Mouse (Mus musculus): ENCODE measurements at regions not wholly inside any gene's neighbourhood (a gene's known extent, or its start where the extent isn't known, plus 50 kb on each side); places are given as distances from the start of the nearest gene placed in this dataset.

DNA sequence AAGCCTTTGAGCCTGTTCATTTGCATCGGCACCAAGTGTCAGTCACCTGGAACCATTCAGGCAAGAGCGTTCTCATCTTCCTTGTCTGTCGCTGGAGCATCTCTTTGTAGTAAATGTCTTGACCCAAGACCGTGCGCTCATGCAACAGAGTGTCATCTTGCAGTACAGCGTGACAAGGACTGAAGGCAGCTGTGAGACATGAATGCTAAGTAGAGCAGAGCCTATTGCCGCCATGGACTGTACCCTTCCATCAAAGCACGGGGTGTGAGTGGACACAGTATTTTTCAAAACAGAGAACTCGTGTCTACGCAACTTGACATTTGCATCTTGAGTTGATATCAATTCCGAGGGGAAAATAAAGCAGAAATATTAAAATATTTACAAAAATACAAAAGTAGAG, 287.4 kb upstream of the Gpc5 start:
- Histone ChIP-seq H3K27ac (ENCODE audit: insufficient read depth, low read depth, low read length) (no peak overlapping the region), H3K4me3 (ENCODE audit: low read depth, low read length) (no peak overlapping the region)
- TF ChIP-seq CTCF (IDR thresholded peaks at IDR 0.05; ENCODE audit: extremely low read depth, insufficient read length, insufficient replicate concordance, low read depth, low read length) (no peak), POLR2A (IDR thresholded peaks at IDR 0.05; ENCODE audit: low read depth, low read length) (no peak)

DNA sequence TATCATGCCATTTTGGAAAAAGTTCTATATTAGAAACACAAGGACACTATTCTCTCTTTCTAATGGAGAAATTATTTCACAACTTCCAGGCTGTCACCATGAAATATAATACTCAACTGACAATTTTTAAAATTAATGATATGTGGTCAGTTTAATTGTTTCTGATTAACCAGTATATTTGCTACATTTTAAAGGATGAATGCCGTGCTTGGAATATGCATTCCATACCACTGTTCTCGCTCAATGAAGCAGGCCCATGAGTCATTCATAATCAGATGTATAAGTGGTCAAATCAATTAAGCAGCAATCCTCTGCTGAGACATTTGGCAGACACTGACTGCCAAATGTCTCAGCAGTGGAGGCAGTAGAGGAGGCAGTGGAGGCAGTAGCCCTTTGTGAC, 283.4 kb upstream of the Gpc5 start:
- Histone ChIP-seq H3K27ac (ENCODE audit: insufficient read depth, low read depth, low read length) (no peak overlapping the region), H3K36me3 (ENCODE audit: control insufficient read depth, insufficient read depth, low read length) (no peaks in the 10 kb centered on the region), H3K4me1 (ENCODE audit: control insufficient read depth, insufficient read depth, insufficient read length, low read length) (no peaks in the 10 kb centered on the region), H3K4me3 (ENCODE audit: low read depth, low read length) (no peak overlapping the region), H3K27me3 (ENCODE audit: control insufficient read depth, insufficient read depth, low read length) (no peaks in the 10 kb centered on the region)
- no peak for TF ChIP-seq POLR2A (IDR thresholded peaks at IDR 0.05; ENCODE audit: low read depth, low read length)
- no peak for TF ChIP-seq CTCF (IDR thresholded peaks at IDR 0.05; ENCODE audit: extremely low read depth, insufficient read length, insufficient replicate concordance, low read depth, low read length)
- WGBS = 70% methylated on average over 2 of the region's 2 CpGs

More for the DNA sequence above, 287.4 kb upstream of the Gpc5 start:
- H3K36me3 ChIP-seq (ENCODE audit: control insufficient read depth, insufficient read depth, low read length) = no peaks in the 10 kb centered on the region
- WGBS = 91% methylated on average over 11 of the region's 11 CpGs
- H3K27me3 ChIP-seq (ENCODE audit: control insufficient read depth, insufficient read depth, low read length) = no peaks in the 10 kb centered on the region
- H3K4me1 ChIP-seq (ENCODE audit: control insufficient read depth, insufficient read depth, insufficient read length, low read length) = no peaks in the 10 kb centered on the region

DNA sequence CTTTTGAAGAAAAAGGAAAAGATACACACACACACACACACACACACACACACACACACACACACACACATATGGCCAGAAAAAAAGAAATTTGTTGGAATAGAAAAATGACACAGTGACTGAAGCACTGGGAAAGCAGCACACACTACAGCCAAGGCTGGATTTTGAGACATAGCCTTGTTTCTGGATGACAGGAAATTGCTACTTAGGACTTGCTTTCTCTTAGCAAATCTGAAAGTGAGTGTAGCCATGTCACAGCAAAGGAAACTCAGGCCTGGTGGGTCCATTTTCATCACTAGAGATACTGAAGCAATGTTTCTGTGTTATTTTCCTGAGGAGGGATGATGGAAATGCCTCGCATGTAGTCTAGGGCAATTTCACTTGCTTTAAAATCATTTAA, 271.3 kb upstream of the Gpc5 start:
- TF ChIP-seq CTCF (IDR thresholded peaks at IDR 0.05; ENCODE audit: extremely low read depth, insufficient read length, insufficient replicate concordance, low read depth, low read length) = no peak
- TF ChIP-seq POLR2A (IDR thresholded peaks at IDR 0.05; ENCODE audit: low read depth, low read length) = no peak
- Histone ChIP-seq H3K36me3 (ENCODE audit: control insufficient read depth, insufficient read depth, low read length) (no peaks in the 10 kb centered on the region), H3K4me1 (ENCODE audit: control insufficient read depth, insufficient read depth, insufficient read length, low read length) (no peaks in the 10 kb centered on the region), H3K4me3 (ENCODE audit: low read depth, low read length) (no peak overlapping the region), H3K27me3 (ENCODE audit: control insufficient read depth, insufficient read depth, low read length) (no peaks in the 10 kb centered on the region), H3K27ac (ENCODE audit: insufficient read depth, low read depth, low read length) (no peak overlapping the region)
- 25% methylated on average over 1 of the region's 1 CpGs for WGBS

GRCm38 (mm10) chr14:114821098-114821594, 270.9 kb upstream of the Gpc5 start:
- 40% methylated on average over 2 of the region's 2 CpGs for WGBS
- no peak for TF ChIP-seq CTCF (IDR thresholded peaks at IDR 0.05; ENCODE audit: extremely low read depth, insufficient read length, insufficient replicate concordance, low read depth, low read length)
- no peak for TF ChIP-seq POLR2A (IDR thresholded peaks at IDR 0.05; ENCODE audit: low read depth, low read length)
- Histone ChIP-seq H3K4me3 (ENCODE audit: low read depth, low read length) (no peak overlapping the region), H3K4me1 (ENCODE audit: control insufficient read depth, insufficient read depth, insufficient read length, low read length) (no peaks in the 10 kb centered on the region), H3K36me3 (ENCODE audit: control insufficient read depth, insufficient read depth, low read length) (no peaks in the 10 kb centered on the region), H3K27me3 (ENCODE audit: control insufficient read depth, insufficient read depth, low read length) (no peaks in the 10 kb centered on the region), H3K27ac (ENCODE audit: insufficient read depth, low read depth, low read length) (no peak overlapping the region)

DNA sequence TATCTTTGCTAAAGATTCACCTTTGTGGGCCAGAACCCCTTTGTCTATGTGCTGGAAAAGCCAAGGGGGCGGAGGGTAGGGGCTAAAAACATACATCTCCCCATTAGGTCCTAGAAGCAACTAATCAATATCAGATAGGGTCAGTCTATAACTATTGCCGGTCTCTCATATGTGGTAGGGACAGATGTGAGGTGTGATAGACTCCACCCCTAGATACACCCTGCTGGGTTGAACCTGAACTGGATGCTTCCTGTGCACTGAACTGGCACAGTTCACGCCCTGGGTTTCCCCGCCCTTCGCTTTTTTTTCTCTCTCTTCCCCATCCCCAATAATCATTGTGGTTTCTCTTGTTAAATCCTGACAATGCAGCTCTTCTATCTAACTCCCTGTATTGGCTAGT, 270.3 kb upstream of the Gpc5 start:
- 64% methylated on average over 5 of the region's 5 CpGs for WGBS
- TF ChIP-seq POLR2A (IDR thresholded peaks at IDR 0.05; ENCODE audit: low read depth, low read length) = no peak
- no peak for TF ChIP-seq CTCF (IDR thresholded peaks at IDR 0.05; ENCODE audit: extremely low read depth, insufficient read length, insufficient replicate concordance, low read depth, low read length)
- Histone ChIP-seq H3K27me3 (ENCODE audit: control insufficient read depth, insufficient read depth, low read length) (no peaks in the 10 kb centered on the region), H3K4me1 (ENCODE audit: control insufficient read depth, insufficient read depth, insufficient read length, low read length) (no peaks in the 10 kb centered on the region), H3K36me3 (ENCODE audit: control insufficient read depth, insufficient read depth, low read length) (no peaks in the 10 kb centered on the region), H3K27ac (ENCODE audit: insufficient read depth, low read depth, low read length) (no peak overlapping the region), H3K4me3 (ENCODE audit: low read depth, low read length) (no peak overlapping the region)

DNA sequence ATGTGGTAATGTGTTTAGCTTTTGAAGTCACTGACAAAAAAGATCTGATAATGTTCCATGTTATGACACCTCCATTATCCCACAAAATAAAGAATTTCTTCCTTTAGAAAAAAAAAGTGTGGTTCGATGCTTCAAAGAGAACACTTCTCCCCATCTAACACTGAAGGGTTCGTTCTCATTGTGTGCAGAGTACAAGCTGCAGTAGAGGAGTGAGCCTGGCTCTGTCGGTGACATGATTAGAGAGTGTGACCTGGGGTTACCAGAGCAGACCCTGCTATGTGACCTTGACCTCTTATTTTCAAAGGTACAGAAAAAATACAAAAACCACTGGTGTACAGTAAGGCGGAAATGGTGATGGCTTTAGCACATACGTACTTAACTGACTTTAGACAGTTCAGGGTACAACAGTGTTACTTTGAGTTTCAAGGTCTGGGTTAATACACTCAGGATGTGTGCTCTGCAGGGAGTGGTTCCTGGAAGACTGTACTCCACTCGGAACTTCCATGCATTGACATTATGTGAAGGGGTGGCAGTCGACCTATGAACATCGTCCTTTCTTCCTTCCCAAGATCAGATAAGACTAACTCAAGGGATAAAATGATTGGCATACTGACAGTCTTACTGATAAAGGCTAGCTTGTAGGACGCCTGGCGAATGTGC, 265.2 kb upstream of the Gpc5 start:
- no peak for TF ChIP-seq POLR2A (IDR thresholded peaks at IDR 0.05; ENCODE audit: low read depth, low read length)
- TF ChIP-seq CTCF (IDR thresholded peaks at IDR 0.05; ENCODE audit: extremely low read depth, insufficient read length, insufficient replicate concordance, low read depth, low read length) = no peak
- Histone ChIP-seq H3K36me3 (ENCODE audit: control insufficient read depth, insufficient read depth, low read length) (no peaks in the 10 kb centered on the region), H3K27me3 (ENCODE audit: control insufficient read depth, insufficient read depth, low read length) (no peaks in the 10 kb centered on the region), H3K27ac (ENCODE audit: insufficient read depth, low read depth, low read length) (no peak overlapping the region), H3K4me3 (ENCODE audit: low read depth, low read length) (no peak overlapping the region), H3K4me1 (ENCODE audit: control insufficient read depth, insufficient read depth, insufficient read length, low read length) (no peaks in the 10 kb centered on the region)
- WGBS = 45% methylated on average over 10 of the region's 10 CpGs

DNA sequence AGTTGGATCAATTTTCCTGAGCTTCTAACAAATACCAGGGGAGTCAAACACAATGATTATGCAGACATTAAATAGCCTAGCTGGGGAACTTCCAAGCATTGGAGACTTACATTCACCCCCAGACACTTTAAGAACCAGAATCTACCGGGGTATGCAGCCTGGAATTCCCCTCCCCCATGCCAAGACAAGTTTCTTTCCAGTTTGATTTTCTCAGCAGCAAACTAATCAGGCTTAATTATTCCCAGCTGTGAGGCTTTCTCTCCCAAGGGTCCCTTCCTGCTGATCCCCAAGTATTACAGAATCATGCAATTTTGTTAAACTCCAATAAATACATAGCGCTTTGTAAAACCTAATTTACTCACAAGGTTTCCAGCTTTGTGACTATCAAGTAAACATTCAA, 262.7 kb upstream of the Gpc5 start:
- no peak for TF ChIP-seq CTCF (IDR thresholded peaks at IDR 0.05; ENCODE audit: extremely low read depth, insufficient read length, insufficient replicate concordance, low read depth, low read length)
- TF ChIP-seq POLR2A (IDR thresholded peaks at IDR 0.05; ENCODE audit: low read depth, low read length) = no peak
- Histone ChIP-seq H3K27me3 (ENCODE audit: control insufficient read depth, insufficient read depth, low read length) (no peaks in the 10 kb centered on the region), H3K36me3 (ENCODE audit: control insufficient read depth, insufficient read depth, low read length) (no peaks in the 10 kb centered on the region), H3K27ac (ENCODE audit: insufficient read depth, low read depth, low read length) (no peak overlapping the region), H3K4me3 (ENCODE audit: low read depth, low read length) (no peak overlapping the region), H3K4me1 (ENCODE audit: control insufficient read depth, insufficient read depth, insufficient read length, low read length) (no peaks in the 10 kb centered on the region)
- WGBS = 44% methylated on average over 2 of the region's 2 CpGs
